Mouse (Mus musculus) limb, embryonic 15.5 days (tissue): ENCODE data around the gene Bcan. TPM values are rescaled to one million over a fixed set of nuclear protein-coding genes. Genes with fewer than 3 reads are reported as not detected.

Source experiments
- ATAC-seq: fragments of 200-750 bp; cut with Nextera tagmentation; 2 replicates; pipeline ENCODE4 v1.8.0; 2017; ENCODE audit warnings: low read depth, moderate TSS enrichment; ENCODE audit not compliant: insufficient number of reproducible peaks, low FRiP score, low TSS enrichment
- H3K27ac ChIP-seq: fragments of 300-500 bp; sonication (generic); 2 replicates; pipeline ENCODE4 v1.5.1; 2015; ENCODE audit warnings: moderate library complexity, mild to moderate bottlenecking, inconsistent platforms
- H3K27me3 ChIP-seq: fragments of 300-500 bp; sonication (generic); 2 replicates; pipeline ENCODE4 v1.6.1; 2015; ENCODE audit warnings: inconsistent platforms
- H3K36me3 ChIP-seq: fragments of 300-500 bp; sonication (generic); 2 replicates; pipeline ENCODE4 v1.6.1; 2015; ENCODE audit warnings: inconsistent platforms
- H3K4me1 ChIP-seq: fragments of 300-500 bp; sonication (generic); 2 replicates; pipeline ENCODE4 v1.6.1; 2015; ENCODE audit warnings: inconsistent platforms
- H3K4me2 ChIP-seq: fragments of 300-500 bp; sonication (generic); 2 replicates; pipeline ENCODE4 v1.6.1; 2015; ENCODE audit warnings: mild to moderate bottlenecking, inconsistent platforms
- H3K4me3 ChIP-seq: fragments of 300-500 bp; sonication (generic); 2 replicates; pipeline ENCODE4 v1.5.1; 2015; ENCODE audit warnings: mild to moderate bottlenecking, inconsistent platforms
- H3K9ac ChIP-seq: fragments of 300-500 bp; sonication (generic); 2 replicates; pipeline ENCODE4 v1.6.1; 2015; ENCODE audit warnings: inconsistent platforms
- H3K9me3 ChIP-seq: fragments of 300-500 bp; sonication (generic); 2 replicates; pipeline ENCODE4 v1.6.1; 2016; ENCODE audit warnings: inconsistent platforms
- WGBS: fragments of 180-500 bp; shearing (Covaris S2); methylation state at CpG from one replicate; pipeline ENCODE4 v1.1.7; 2015; 5-methylcytosine and 5-hydroxymethylcytosine counted together
- polyA plus RNA-seq: library from polyadenylated mRNA; unstranded; fragments of >200 nt; fragmentation: Nextera tagmentation; extraction: Ambion mirVana; gene quantifications from 2 replicates; pipeline ENCODE4 v1.2.1, GENCODE M21; 2015

The Bcan gene
- polyA plus RNA-seq, 1 experiment from 2014 or later: 1.1 TPM

GRCm38 (mm10) chr3:87993436-87993835 lies 6.6 kb downstream of the Bcan start:
- 2% methylated on average over 5 of the region's 6 CpGs for WGBS
- ATAC-seq: no peak
- Histone ChIP-seq H3K9me3 (no peaks in the 10 kb centered on the region), H3K36me3 (no peaks in the 10 kb centered on the region), H3K4me3 (no peak overlapping the region), H3K27ac (no peak overlapping the region), H3K9ac (no peak overlapping the region), H3K27me3 (peaks cover 98% of the 10 kb centered on the region), H3K4me1 (peaks cover 13% of the 10 kb centered on the region), H3K4me2 (no peak overlapping the region)

- Histone ChIP-seq H3K9me3 (no peaks in the 10 kb centered on the region), H3K36me3 (no peaks in the 10 kb centered on the region), H3K4me3 (no peak overlapping the region), H3K27ac (no peak overlapping the region), H3K4me1 (peaks cover 33% of the 10 kb centered on the region), H3K9ac (no peak overlapping the region), H3K4me2 (no peak overlapping the region), H3K27me3 (peaks cover 72% of the 10 kb centered on the region)
- ATAC-seq: no peak
- 19% methylated on average over 10 of the region's 10 CpGs for WGBS
Measured at GRCm38 (mm10) chr3:87989935-87990334, 10.1 kb downstream of the Bcan start.

GRCm38 (mm10) chr3:87988068-87988467 lies 12.0 kb downstream of the Bcan start:
- H3K9ac ChIP-seq: 0 out of 2 replicates have a peak overlapping the region, but pooled peaks have one; percentile 35
- H3K4me1 ChIP-seq: peaks cover 49% of the 10 kb centered on the region
- no peaks in the 10 kb centered on the region for H3K36me3 ChIP-seq
- 4% methylated on average over 15 of the region's 15 CpGs for WGBS
- ATAC-seq: no peak
- H3K27ac ChIP-seq: no peak overlapping the region
- peaks cover 53% of the 10 kb centered on the region for H3K27me3 ChIP-seq
- H3K4me2 ChIP-seq: peak overlapping the region; percentile 84
- peak overlapping the region; percentile 41 for H3K4me3 ChIP-seq
- no peaks in the 10 kb centered on the region for H3K9me3 ChIP-seq

DNA sequence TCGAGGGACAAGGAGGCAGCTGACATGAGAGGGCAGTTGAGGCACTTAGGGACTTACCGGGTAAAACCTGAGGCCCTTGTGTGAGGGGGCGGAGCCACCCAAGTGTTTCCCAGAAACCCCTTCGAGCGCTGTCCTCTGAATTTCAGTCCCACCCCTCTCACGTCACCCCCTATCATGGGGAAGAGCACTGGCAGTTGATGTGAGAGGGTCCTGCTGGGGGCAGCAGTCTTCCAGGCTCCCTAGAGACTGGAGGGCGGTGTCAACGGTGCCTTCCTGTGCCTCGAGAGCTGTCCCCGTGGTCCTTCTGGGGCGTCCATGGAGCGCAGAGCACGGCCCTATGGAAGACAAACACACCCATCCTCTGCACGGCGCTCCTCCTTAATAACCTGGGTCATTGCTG lies 12.4 kb downstream of the Bcan start:
- ATAC-seq: no peak
- H3K4me2 ChIP-seq: peak overlapping the region; percentile 84
- WGBS: under 1% methylated on average over 15 of the region's 15 CpGs
- peaks cover 53% of the 10 kb centered on the region for H3K4me1 ChIP-seq
- peak overlapping the region; percentile 35; the same call in 1 of the 2 replicates for H3K9ac ChIP-seq
- no peaks in the 10 kb centered on the region for H3K36me3 ChIP-seq
- H3K9me3 ChIP-seq: no peaks in the 10 kb centered on the region
- peak overlapping the region; percentile 41 for H3K4me3 ChIP-seq
- peaks cover 49% of the 10 kb centered on the region for H3K27me3 ChIP-seq
- H3K27ac ChIP-seq: peak overlapping the region; percentile 33; the same call in 1 of the 2 replicates

DNA sequence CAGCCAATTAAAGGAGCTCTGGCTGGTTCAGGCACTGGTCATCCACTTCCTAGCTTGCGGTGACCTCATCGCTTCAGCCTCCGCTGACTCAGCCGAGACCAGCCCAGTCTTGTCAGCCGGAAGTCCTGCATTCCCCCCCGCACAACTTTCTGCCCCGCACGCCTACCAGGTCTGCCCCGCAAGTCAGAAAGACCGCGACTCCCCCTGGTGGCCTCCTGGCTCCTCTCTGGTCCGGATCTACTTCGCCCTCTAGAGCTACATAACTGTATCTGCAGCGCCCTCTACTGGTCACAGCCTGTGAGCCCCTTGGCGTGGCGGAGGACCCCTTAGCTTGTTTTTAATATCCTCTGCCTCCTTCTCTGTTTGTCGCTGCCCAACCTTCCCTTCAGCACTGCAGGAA lies 13.2 kb downstream of the Bcan start:
- Histone ChIP-seq H3K9me3 (no peaks in the 10 kb centered on the region), H3K9ac (peak overlapping the region; percentile 35; the same call in 1 of the 2 replicates), H3K4me2 (peak overlapping the region; percentile 84), H3K36me3 (no peaks in the 10 kb centered on the region), H3K4me3 (peak overlapping the region; percentile 41), H3K27me3 (peaks cover 41% of the 10 kb centered on the region), H3K27ac (peak overlapping the region; percentile 33; the same call in 1 of the 2 replicates), H3K4me1 (peaks cover 61% of the 10 kb centered on the region)
- WGBS: under 1% methylated on average over 17 of the region's 17 CpGs
- peak; percentile 69 for ATAC-seq

GRCm38 (mm10) chr3:87985505-87986320 lies 14.3 kb downstream of the Bcan start:
- peaks cover 32% of the 10 kb centered on the region for H3K27me3 ChIP-seq
- no peaks in the 10 kb centered on the region for H3K36me3 ChIP-seq
- peak overlapping the region; percentile 61; the same call in 1 of the 2 replicates for H3K27ac ChIP-seq
- H3K9ac ChIP-seq: no peak overlapping the region
- H3K4me1 ChIP-seq: peaks cover 68% of the 10 kb centered on the region
- 38% methylated on average over 12 of the region's 12 CpGs for WGBS
- no peak for ATAC-seq
- no peak overlapping the region for H3K4me2 ChIP-seq
- H3K4me3 ChIP-seq: no peak overlapping the region
- H3K9me3 ChIP-seq: no peaks in the 10 kb centered on the region

- 41% methylated on average over 3 of the region's 3 CpGs for WGBS
- Histone ChIP-seq H3K4me2 (no peak overlapping the region), H3K27me3 (peaks cover 16% of the 10 kb centered on the region), H3K4me1 (peaks cover 68% of the 10 kb centered on the region), H3K27ac (peak overlapping the region; percentile 84; the same call in 1 of the 2 replicates), H3K9ac (no peak overlapping the region), H3K36me3 (no peaks in the 10 kb centered on the region), H3K9me3 (no peaks in the 10 kb centered on the region), H3K4me3 (no peak overlapping the region)
- no peak for ATAC-seq
Measured at GRCm38 (mm10) chr3:87984094-87984493, 15.9 kb downstream of the Bcan start.

DNA sequence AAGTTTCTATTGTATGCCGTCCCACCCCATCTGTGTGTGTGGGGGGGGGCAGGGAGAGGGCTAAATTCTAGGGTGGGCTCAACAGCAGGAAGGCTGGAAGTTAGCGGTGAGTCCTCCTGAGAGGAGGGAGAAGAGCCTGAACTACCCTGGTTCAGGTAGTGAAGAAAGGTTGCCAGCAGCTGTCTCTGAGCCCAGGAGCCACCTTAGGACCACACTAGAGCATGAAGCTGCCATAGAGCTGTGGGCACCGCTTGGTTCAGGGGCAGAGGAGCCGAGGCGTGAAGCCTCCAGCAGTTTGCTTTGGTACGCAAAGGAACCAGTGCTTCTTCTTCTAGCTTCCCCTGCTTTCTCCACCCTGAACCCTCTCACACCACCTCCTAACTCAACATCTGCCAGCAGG lies 16.4 kb downstream of the Bcan start:
- H3K9ac ChIP-seq: no peak overlapping the region

DNA sequence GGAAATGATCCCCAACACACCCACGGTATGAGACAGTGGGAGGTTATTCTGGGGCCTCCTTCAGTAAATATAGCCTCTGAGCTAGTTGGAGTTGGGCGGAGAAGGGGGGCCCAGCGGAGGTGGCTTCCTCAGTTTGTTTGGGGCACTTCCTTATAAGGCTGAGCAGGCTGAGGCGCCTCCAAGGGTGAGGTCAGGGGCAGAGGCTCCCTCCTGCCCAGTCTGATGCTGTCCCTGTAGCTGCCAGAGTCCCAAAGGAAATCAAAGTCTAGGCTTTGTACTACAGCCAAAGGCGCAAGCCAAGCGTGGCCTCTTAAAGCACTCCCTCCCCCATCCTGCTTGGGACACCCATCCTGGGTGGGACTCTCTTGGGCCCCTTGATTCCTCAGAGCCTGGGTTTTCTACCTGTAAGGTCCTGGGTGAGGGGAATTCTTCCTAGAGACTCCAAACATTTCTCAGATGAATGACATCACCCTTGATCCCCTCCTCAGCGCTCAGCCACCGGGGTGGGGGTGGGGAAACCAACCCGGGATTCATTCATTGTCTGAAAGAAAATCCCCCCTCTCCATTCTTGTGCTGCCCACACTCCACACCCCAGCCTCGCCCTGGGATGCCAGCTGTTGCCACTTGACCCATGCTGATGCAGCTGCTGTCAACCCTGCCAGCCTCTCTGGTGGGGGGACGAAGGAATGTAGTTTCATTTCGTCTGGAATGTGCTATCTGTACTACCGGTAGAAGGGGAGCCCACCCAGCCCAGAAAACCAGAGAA lies 17.0 kb downstream of the Bcan start:
- WGBS: 12% methylated on average over 13 of the region's 13 CpGs
- peak overlapping the region; percentile 15 for H3K4me2 ChIP-seq
- H3K4me1 ChIP-seq: peaks cover 62% of the 10 kb centered on the region
- H3K27ac ChIP-seq: peak overlapping the region; percentile 84
- ATAC-seq: peak; percentile 56
- H3K4me3 ChIP-seq: no peak overlapping the region; the same call in 1 of the 2 replicates
- peaks cover 5% of the 10 kb centered on the region for H3K27me3 ChIP-seq
- H3K36me3 ChIP-seq: no peaks in the 10 kb centered on the region
- no peaks in the 10 kb centered on the region for H3K9me3 ChIP-seq
- no peak overlapping the region for H3K9ac ChIP-seq

More for the DNA sequence above, 16.4 kb downstream of the Bcan start:
- H3K27ac ChIP-seq: peak overlapping the region; percentile 84
- no peak overlapping the region; the same call in 1 of the 2 replicates for H3K4me3 ChIP-seq
- no peaks in the 10 kb centered on the region for H3K9me3 ChIP-seq
- 41% methylated on average over 6 of the region's 6 CpGs for WGBS
- no peaks in the 10 kb centered on the region for H3K36me3 ChIP-seq
- peaks cover 11% of the 10 kb centered on the region for H3K27me3 ChIP-seq
- ATAC-seq: no peak
- H3K4me2 ChIP-seq: peak overlapping the region; percentile 15; the same call in 1 of the 2 replicates
- H3K4me1 ChIP-seq: peaks cover 68% of the 10 kb centered on the region

DNA sequence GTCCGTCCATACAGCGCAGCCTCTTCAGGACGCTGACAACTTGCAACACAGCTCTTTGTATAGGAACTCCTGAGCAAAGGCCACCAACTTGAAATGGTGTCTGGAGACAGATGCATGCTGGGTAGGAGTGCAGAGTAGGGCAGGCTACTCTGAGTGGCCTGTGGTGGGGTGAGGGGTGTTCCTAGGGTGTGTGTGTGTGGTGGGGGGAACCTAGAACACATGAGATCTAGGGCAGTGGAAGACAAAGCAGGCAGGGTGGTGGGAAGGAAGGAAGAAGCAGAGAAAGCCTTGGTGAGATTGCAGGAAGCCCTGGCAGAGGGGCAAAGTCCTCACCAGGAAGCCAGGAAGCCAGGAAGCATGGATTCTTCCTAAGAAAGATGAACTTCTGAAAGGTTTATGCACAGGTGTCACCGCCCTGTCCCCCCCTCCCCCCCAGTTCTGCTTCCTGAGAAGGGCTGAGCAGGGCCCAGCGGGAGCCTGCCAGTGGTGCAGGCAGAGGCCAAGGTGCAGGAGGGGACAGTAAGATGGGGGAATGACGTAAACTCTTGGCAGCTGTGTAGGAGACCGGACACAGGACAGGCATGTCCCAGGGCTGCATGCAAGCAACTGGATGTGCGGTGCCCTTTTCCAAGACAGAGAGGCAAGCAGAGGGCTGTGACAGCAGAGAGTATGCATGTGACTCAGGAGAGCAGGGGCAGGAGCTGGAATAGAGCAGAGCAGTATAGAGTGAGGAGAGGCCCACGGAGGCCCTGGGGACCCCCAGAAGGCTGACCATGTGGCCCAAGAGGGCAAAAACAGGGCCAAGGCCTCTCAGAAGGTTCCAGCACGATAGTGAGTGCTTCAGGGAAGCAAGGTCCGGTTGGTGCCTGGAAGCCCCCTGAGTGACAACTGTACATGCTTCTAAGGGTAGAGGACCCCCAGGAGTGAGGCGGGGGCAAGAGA lies 17.9 kb downstream of the Bcan start:
- no peaks in the 10 kb centered on the region for H3K27me3 ChIP-seq
- peak overlapping the region; percentile 84 for H3K27ac ChIP-seq
- H3K4me1 ChIP-seq: peaks cover 53% of the 10 kb centered on the region
- H3K36me3 ChIP-seq: no peaks in the 10 kb centered on the region
- WGBS: 45% methylated on average over 12 of the region's 12 CpGs
- peak; percentile 15; the same call in 1 of the 2 replicates for ATAC-seq
- no peak overlapping the region for H3K9ac ChIP-seq
- no peak overlapping the region for H3K4me3 ChIP-seq
- no peaks in the 10 kb centered on the region for H3K9me3 ChIP-seq
- peak overlapping the region; percentile 15; the same call in 1 of the 2 replicates for H3K4me2 ChIP-seq

GRCm38 (mm10) chr3:87981214-87981760 lies 18.7 kb downstream of the Bcan start:
- Histone ChIP-seq H3K4me2 (no peak overlapping the region), H3K9me3 (no peaks in the 10 kb centered on the region), H3K27me3 (no peaks in the 10 kb centered on the region), H3K27ac (0 out of 2 replicates have a peak overlapping the region, but pooled peaks have one; percentile 43), H3K9ac (no peak overlapping the region), H3K4me3 (no peak overlapping the region), H3K36me3 (no peaks in the 10 kb centered on the region), H3K4me1 (peaks cover 44% of the 10 kb centered on the region)
- WGBS: 82% methylated on average over 6 of the region's 6 CpGs
- no peak for ATAC-seq
